Mouse (Mus musculus): ENCODE measurements around the gene Kcna1.

The Kcna1 gene

DNA sequence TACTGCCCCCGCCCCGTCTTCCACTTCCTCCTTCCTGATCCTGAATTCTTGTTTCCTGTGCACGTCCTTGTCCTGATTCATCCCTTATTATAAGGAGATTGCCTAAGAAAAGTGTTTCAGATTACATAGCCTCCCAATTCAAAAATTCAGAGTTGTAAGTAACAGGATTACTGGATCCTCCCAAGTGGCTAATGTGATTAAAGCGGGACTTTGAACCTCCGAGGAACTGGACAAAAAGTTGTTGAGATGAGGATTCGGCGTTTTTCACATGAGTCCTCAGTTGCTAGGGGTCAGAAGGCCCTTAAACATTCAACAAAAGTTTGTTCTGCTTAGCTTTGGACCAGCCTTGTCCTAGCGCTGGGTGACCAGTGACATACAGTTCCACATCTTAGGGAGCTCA is at the start of gene Kcna1:
Kcna1 (minus strand) TSS at position 4 of the 400 bp plus-strand sequence.
- DNase-seq (ENCODE audit: low read depth, low spot score): no peak

DNA sequence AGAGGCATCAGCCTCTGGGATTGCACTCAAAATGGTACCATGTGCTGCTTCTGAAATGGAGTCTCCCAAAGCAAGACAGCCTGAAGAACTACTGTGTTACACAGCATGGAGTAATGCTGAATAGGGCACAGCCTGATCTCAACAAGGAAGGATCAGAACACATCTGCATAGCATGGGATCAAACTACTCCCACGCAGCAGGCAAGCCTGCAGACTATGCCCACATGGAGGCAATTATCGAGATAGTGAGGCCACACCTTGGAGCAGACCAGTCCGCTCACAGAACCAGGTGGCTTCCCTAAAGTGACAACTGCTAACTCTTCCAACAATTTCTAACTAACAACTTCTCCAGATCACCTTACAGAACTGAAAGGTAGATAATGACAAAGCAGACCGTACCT is 40.9 kb upstream of the Kcna1 start:
- DNase-seq (ENCODE audit: low read depth, low spot score): no peak

DNA sequence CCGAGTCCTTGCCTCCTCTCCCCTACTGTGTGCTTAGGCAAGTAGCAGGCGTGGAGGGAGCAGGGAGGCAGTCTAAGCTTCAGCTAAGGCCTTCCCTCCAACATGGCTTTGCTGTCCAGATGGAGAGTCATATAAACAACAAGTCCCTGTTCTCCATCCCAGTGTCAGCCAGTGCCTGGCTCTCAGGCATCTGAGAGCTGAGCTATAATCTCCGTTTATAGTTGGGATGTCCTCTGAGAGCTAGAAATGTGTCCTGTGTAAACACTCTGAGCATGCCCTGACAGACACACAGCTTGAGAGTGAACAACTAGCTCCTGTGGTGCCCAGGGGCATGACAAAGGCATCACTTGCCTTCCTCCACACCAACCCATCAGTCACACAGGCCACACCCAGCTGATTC is 39.0 kb upstream of the Kcna1 start:
- DNase-seq (ENCODE audit: low read depth, low spot score): no peak

DNA sequence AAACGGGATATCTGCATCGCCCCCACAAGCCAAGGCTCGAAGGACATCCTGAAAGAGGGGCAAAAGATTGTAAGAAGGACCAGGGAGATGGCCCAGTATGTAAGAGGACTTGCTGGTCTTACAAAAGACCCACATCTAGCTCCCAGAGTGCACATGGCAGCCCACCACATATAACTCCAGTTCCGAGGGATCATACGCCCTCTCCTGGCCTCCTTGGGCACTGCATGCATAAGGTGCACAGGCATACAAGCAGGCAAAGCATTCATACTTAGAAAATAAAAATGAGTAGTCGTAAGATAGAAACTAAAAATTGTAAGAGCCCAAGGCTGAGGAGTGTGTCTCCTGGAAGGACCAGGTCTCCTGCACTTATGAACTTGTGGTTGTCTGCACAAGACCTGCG is 32.8 kb upstream of the Kcna1 start:
- peak; percentile 36 for DNase-seq (ENCODE audit: low read depth, low spot score)

DNA sequence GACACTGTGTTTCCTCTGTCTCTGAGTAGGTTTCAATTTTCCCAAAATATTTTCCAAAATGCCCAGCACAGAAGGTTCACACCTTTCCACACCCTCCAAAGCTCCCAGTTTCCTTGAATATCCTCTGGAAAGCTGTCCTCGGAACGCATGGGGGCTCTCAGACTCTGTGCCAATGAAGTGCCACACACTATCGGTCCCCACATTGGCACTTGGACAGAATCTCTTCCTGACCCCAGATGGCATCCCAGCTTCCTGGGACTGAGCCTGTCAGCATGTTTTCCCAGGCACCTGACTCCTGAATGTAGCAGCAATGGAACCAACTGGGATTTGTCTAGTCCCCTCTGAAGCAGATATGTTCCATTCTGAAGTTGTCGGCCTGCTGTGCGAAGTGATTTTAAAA is 20.8 kb upstream of the Kcna1 start:
- no peak for DNase-seq (ENCODE audit: low read depth, low spot score)

DNA sequence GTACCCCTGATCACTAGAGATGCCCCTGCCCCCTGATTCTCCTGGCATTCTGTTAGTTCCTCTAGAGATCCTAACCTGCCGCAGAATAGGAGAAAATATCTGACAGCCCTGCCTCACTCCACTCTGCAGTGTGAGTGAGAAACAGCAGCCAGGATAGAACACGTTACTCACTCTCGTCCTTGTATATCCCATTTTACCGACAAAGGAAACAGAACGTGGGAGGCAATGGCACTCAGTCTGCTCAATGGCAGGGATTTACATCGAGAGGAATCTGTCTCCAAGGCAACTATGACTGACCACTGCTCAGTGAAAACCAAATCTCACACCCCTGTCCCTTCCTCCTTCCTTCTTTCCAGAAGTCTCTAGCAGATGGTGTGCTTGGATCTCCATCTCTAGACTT is 19.9 kb upstream of the Kcna1 start:
- DNase-seq (ENCODE audit: low read depth, low spot score): no peak

DNA sequence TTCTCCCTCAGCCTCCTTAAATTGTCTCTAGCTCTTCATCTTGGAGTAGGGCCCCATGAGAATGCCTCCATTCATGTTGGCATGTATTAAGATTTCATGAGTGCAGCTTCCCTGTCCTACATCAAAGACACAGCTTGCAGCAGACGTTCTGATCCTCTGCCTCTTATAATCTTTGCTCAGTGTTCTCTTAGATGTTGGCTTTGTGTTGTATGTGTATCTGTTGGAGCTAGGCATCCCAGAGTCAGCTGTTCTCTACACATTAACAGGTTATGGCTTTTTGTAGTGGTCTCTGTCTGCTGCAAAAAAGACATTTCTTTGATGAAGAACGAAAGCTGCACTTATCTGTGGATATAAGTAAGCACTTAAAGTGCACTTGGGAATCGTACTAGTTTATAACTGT is 18.4 kb upstream of the Kcna1 start:
- DNase-seq (ENCODE audit: low read depth, low spot score): no peak

DNA sequence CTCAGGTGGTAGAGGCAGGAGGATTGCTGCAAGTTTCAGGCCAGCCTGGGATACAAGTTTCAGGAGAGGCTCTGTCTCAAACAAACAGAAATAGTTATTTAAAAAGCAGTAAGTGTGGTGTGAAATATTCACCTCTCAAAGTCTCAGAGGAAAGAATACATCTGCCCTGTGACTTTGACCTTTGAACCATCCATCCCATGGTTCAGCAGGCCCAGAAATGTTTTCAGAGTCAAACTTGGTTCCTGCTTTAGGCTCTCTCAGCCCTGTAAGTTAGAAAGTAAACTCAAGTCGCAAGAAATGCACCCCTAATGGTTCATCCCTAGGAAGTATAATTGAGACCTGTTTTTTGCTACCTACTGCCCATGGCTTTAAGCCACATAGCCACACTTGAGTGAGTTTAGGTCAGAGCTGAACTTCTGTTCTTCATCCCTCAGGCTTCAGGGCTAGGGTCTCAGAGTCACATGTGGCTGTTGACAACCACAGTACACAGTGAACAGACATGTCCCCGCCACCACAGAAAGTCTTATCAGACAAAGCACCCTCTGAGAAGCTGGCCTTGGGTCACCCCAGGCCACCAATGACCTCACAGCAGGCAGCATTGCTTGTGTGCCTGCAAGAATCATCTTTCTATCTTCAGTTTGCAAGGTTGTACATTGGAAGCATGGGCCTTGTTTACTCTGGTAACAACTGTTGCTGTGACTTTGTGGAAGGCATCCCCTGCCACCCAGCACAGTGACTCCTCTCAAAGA is 11.6 kb upstream of the Kcna1 start:
- no peak for DNase-seq (ENCODE audit: low read depth, low spot score)

DNA sequence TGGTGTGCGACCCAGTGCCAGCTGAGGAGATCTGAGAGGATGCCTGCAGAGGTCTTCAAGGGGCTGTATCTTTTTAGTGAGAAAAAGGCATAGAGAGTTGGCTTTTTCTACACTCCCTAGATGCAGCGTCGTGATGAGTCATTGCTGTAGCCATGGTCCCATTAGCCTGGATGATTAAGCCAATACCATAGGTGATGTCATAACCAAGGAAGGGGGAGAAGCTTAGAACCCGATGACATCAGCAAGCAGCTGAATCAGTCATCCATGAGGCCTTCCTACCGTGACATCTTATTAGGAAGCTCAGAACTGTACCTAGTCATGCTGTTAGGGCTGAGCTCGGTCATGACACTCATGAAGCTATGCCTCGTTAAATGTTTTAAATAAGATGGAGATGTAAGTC is 7.4 kb upstream of the Kcna1 start:
- no peak for DNase-seq (ENCODE audit: low read depth, low spot score)

DNA sequence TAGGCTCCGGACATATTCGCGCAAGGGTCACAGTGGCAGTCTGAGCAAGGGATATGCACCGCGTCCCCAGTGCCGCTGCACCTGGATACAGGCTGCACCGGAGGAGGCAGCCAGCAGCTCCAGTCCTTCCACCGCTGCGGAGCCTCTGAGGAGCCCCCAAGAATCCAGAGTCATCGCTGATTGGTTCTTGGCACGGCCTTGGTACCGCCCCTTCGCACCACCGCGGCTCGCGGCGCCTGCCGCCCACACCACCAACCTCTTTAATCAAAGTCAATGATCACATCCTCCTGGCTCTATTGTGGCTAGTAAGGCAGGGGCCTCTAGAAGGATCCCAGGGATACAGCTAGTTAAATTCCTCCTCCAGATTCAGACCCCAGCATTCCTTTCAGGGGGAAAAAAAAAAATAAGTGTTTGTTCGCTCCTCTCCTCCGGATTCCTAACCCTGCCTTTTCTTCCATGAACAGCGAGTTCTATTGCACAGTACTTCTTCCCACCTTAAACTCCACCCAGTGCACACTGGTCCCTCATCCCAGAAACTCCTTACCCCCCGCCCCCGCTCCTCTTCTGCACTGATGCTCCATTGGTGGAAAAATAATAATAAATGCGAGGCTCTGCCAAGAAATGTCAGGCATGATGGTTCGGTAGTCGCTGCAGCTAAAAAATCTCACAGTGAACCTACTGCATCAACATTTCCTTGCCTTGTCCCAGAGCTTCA is 383 bp downstream of the Kcna1 start:
- peak; percentile 79 for DNase-seq (ENCODE audit: low read depth, low spot score)

DNA sequence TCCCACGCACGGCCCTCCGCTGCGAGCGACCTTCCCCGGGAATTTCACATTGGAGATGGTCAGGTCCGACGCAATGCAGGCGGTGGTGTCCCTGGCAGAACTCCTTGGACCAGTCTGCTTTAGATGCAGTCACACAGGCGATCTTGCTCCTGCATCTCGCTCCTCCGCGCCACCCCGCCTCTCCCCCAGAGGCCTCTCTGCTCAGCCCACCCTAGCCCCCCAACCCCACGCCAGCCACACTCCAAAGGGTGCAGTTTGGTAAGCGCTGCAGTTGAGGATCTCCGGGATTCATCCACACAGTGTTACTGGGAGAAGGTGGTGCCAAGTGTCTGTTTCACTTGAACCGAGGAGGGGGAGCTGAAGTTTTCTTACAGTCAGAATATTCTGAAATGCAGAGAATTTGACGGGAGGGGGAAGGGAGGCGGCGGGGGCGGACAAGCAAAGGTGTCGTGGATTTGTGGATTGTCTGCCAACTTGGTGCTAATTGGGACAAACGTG is 1.1 kb downstream of the Kcna1 start:
- DNase-seq (ENCODE audit: low read depth, low spot score): no peak

DNA sequence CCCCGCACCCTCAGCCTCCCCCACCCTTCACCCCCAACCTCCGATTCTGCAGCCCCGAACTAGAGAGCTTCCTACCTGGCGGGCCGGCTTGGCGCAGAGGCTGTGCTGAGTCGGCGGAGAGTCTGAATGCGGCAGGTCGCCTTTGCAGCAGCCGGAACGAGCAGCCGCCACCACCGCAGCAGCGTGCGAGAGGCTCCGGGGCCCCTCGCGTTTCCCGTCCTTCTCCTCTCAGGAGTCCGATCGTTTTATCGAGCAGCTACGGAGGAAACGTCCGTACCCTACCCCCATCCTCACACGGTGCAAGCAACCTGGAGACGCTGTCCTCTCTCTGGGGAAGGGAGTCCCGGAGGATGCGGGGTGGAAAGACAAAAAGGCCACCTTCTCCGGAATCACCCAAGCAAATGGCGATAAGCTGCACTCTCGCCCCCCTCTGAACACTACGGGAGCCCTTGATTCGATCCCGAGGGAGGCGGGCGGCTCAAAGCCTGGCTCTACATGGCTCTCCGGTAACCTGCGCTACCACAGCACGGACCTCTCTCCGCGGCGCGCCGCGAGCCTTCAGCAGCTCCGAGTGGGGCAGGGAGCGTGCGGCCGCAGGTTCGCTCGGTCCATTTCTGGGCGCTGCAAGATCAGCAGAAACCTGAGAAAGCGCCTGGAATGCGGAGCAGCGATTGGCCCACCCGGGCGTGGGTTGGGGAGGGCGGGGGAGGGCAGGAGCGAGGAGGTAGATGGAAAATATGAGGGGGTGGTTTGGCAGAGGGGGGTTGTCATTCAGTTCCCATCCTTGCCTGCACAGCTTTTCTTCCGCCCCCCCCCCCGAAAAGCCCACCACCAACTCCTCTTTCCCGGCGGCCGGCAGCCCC is 1.8 kb downstream of the Kcna1 start:
- peak; percentile 52 for DNase-seq (ENCODE audit: low read depth, low spot score)

DNA sequence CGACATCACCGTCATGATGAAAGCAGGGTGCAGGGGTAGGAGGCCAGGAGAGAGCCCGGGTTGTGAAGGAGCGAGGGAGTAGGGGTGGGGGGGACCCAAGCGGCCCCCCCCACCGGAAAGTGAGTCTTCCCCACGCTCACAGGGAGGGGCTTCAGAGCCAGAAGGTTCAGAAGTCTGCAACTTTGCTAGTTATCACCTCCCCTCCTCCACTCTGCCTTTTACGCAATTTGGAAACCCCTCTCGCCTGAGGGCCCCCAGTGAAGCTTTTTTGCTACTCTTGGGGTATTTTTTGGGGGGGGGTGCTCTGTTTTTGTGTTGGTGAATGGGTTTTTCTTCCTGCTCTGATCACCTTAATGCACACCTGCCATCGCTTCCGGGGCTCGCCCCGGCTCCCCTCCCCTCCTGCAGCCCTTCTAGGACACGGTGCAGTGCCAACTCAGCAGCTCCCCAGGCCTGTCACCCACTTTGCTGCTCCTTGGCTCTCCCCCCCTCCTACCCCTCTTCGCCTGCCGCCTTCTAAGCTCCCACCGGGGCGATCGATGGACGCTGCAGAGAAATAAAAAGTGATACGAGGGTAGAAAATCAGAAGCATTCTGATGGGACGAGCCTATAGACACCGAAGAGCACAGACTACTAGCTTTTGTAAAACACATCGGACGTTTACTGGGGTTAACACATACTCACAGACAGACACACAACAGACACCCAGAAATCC is 2.7 kb downstream of the Kcna1 start:
- DNase-seq (ENCODE audit: low read depth, low spot score): peak; percentile 3

DNA sequence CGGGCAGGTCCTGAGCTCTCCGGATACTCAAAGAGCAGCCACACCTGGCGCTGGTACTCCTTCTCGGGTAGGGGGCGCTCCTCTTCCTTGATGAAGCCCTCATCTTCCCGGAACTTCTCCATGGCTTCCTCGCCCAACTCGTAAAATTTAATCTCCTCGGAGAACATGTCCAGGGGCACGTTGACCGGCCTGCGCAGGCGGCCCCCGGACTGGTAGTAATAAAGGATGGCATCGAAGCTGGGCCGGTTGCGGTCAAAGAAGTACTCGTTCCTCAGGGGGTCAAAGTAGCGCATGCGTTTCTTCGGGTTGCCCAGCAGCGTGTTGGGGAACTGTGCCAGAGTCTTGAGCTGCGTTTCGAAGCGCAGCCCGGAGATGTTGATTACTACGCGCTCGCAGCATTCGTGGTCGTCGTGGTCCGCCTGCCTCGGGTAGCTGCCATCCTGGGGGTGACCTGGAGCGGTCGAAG is 3.3 kb downstream of the Kcna1 start:
- DNase-seq (ENCODE audit: low read depth, low spot score): peak; percentile 63

DNA sequence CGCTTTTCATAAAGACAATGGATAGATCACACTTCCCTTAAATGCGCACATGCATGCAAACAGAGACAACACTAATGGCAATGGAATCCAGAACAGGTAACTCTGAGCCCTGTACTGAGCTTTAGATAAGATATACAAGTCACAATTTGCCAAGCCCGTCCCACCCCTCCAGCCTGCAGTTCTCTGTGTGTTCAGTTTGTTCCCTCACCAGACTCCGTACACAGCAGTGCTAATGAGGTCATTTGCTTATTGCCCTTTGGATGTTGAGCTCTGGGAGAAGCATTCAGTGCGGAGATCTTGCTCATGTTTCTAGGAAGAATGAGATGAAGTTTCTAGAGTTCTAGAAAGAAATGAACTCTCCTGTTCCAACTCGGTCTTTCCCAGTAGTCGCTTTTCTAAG is 17.7 kb downstream of the Kcna1 start:
- no peak for DNase-seq (ENCODE audit: low read depth, low spot score)

DNA sequence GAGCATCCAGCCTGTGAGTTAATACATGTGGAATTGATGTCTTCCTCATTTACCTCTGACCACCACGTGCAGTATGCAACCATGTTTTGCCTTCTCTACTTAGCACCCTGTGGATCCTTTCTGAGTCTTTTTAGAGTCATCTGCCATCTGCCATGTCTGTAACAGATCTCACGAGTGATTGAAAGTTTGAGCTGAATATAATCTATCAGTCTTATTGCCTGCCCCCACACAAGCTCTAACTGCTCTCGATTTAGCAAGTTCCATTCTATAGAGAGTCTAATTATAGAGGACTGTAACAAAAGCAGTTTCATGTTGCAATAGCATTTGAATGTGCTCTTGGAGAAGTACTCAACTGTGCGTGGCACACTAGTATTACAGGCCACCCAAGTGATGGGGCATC is 27.7 kb downstream of the Kcna1 start:
- DNase-seq (ENCODE audit: low read depth, low spot score): no peak

DNA sequence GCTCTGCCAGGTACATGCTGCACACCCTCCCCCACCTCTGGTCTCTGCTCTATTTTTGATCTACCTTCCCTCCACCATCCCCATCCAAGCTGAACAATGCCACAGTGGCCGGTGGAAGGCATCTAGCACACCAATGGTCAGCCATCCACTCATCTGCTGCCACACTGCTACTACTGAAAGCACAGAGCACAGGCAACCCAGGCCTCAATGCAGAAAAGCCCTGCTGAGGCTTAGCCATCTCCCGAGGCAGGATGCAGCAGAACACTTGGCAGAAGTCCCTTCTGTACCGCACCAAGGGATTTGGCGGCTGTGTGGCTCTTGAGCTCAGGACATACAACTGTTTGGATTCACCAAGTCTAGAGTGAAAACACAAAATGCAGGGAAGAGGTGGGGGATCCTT is 35.4 kb downstream of the Kcna1 start:
- DNase-seq (ENCODE audit: low read depth, low spot score): no peak

DNA sequence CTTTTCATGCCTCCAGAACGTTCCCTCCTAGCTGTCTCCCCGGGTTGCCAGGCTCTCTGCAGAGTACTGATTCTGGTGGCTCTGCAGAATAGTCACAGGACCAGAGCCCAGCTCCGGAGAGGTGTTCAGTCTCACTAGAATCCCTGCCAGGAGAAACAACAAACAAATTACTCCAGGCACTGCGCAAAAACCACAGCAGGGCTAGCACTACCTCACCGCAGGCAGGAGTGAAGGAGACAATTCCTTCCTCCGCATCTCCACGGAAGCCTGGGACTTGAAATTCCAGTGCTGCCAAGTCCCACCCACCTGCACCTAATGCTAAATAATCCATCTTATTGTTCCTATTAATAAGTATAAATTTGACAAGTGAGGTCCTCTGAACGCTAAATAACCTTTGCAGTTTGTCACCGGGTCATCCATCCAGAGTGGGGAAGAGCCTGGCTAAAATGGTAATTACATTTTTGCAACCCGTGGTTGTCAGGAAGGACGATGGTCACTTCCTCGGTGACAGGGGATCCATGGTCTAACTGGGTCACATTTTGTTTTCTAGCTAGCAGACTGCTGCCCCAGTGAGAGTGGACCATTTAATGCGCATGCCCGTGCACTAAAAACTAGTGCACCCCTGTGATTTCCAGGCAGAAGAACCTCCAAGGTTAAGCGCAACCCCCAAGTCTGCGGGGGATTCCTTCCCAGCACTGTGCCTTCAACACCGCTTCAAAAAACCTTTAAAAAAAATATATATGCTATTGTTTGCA is 36.8 kb downstream of the Kcna1 start:
- no peak for DNase-seq (ENCODE audit: low read depth, low spot score)

DNA sequence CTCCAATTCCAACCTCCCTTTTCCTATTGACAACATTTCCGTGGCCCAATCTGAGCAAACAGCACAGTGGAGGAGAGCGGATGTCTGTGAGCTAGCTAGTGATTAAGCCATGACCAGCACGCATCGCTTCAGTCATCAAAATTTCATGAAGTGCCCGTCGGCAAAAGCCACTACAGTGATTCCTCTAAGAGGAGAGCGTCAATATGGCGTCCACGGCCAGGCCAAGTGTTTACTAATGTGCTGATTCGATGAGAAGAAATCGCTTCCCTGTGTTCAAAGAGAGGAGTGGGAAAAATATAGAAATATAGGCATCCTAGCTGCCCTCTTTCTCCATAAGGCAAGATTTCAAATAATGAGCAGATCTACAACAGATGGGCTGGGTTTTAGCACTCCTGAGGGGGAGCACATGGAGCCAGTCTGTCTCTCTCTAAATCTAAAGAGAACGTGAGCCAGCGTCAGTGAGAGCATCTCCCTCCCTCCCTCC is 44.3 kb downstream of the Kcna1 start:
- DNase-seq (ENCODE audit: low read depth, low spot score): no peak

DNA sequence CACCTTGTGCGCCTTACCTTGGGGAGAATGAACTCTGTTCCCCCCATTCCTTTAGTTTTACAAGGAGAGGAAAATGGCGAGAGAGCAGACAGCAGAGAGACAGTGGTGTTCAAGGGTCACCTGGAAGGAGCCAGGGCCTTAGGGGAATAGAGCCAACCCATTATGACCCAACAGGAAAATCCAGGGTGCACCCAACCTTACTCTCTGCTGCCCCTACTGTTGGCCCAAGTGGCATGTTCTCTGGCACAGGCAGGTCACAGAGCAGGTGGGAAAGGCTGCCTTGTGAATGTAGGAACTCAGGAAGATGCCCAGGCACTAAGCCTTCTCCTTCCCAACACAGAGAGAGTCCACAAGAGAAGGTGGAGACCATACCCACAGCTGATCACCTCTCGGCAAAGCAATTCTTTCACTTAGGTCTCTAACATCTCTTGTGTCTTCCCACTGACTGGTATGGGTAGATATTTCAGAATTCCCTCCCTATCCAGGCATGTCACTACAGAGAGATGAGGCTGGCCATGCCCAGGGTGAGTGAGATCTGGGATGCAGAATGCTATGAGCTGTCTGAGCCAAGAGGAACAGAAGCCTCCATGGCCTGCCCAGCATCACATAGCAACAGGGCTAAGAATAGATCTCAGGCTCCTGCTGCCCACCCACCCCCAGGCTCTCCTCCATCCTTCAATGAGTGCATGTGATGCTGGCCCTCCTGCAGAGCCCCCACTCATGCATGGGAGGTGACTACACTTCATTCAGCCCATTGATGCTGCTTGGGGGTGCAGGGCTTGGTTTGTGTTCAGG is 46.8 kb downstream of the Kcna1 start:
- DNase-seq (ENCODE audit: low read depth, low spot score): peak; percentile 18
